Mouse (Mus musculus) hindbrain, embryonic 15.5 days (tissue): ENCODE measurements at regions not wholly inside any gene's neighbourhood (a gene's known extent, or its start where the extent isn't known, plus 50 kb on each side); places are given as distances from the start of the nearest gene placed in this dataset.

Experiments
- ATAC-seq: fragments of 200-750 bp; cut with Nextera tagmentation; 2 replicates; pipeline ENCODE4 v1.8.0; 2017; ENCODE audit warnings: low read depth, moderate number of reproducible peaks, moderate TSS enrichment; ENCODE audit not compliant: low FRiP score
- H3K27ac ChIP-seq: fragments of 300-500 bp; sonication (generic); replicated peaks from 2 replicates; pipeline ENCODE4 v1.5.1; 2015; ENCODE audit warnings: mild to moderate bottlenecking, inconsistent platforms
- H3K27me3 ChIP-seq: fragments of 300-500 bp; sonication (generic); 2 replicates; pipeline ENCODE4 v1.6.1; 2015; ENCODE audit warnings: control low read depth, inconsistent platforms
- H3K36me3 ChIP-seq: fragments of 300-500 bp; sonication (generic); 2 replicates; pipeline ENCODE4 v1.6.1; 2015; ENCODE audit warnings: control low read depth, inconsistent platforms
- H3K4me1 ChIP-seq: fragments of 300-500 bp; sonication (generic); replicated peaks from 2 replicates; pipeline ENCODE4 v1.6.1; 2015; ENCODE audit warnings: control low read depth, inconsistent platforms
- H3K4me2 ChIP-seq: fragments of 300-500 bp; sonication (generic); 2 replicates; pipeline ENCODE4 v1.6.1; 2015; ENCODE audit warnings: moderate library complexity, mild to moderate bottlenecking, inconsistent platforms
- H3K4me3 ChIP-seq: fragments of 300-500 bp; sonication (generic); 2 replicates; pipeline ENCODE4 v1.5.1; 2015; ENCODE audit warnings: mild to moderate bottlenecking, inconsistent platforms
- H3K9ac ChIP-seq: fragments of 300-500 bp; sonication (generic); 2 replicates; pipeline ENCODE4 v1.6.1; 2015; ENCODE audit warnings: inconsistent platforms
- H3K9me3 ChIP-seq: fragments of 300-500 bp; sonication (generic); 2 replicates; pipeline ENCODE4 v1.6.1; 2016; ENCODE audit warnings: control low read depth, inconsistent platforms
- WGBS: fragments of 180-500 bp; shearing (Covaris S2); methylation state at CpG from one replicate; pipeline ENCODE4 v1.1.7; 2015; 5-methylcytosine and 5-hydroxymethylcytosine counted together

DNA sequence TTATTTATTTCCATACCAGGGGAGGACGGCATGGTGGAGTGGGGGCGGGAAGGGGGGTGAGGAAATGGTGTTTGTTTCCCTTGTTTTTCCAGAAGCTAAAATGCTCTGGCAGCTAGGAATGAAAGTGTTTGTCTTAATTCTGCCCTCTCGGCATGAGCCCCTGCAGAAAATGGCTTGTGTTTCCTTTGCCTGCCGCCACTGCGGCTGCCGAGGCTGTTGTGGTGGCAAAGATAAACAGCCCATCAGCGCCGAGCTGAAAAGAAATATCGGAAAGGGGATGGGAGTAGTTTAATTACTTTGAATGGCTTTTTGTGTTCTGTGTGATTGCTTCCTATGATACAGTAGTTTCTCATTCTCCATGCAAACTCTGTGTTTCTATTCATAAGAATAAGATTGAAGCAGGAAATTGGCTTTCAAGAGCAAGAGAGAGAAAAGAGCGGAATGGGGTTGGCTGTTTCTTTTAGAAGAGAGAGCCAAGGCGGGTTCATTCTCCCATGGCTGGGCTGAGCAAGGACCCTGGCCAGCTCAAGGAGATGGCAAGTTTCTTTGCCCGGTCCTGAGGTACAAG, 2512.2 kb upstream of the 5930422O12Rik start:
- Histone ChIP-seq H3K4me3 (peak overlapping the region; percentile 35), H3K27ac (peak overlapping the region; percentile 86), H3K9ac (peak overlapping the region; percentile 48), H3K4me1 (peaks cover 25% of the 10 kb centered on the region), H3K27me3 (no peaks in the 10 kb centered on the region), H3K9me3 (no peaks in the 10 kb centered on the region), H3K4me2 (peak overlapping the region; percentile 70), H3K36me3 (no peaks in the 10 kb centered on the region)
- 4% methylated on average over 12 of the region's 12 CpGs for WGBS
- peak; percentile 80 for ATAC-seq

- Histone ChIP-seq H3K4me1 (peaks cover 18% of the 10 kb centered on the region), H3K9me3 (no peaks in the 10 kb centered on the region), H3K4me2 (no peak overlapping the region), H3K36me3 (no peaks in the 10 kb centered on the region), H3K9ac (no peak overlapping the region), H3K27ac (no peak overlapping the region), H3K27me3 (no peaks in the 10 kb centered on the region), H3K4me3 (no peak overlapping the region)
- no peak for ATAC-seq
- 65% methylated on average over 12 of the region's 12 CpGs for WGBS
These were observed 2507.1 kb upstream of the 5930422O12Rik start for GRCm38 (mm10) chr8:30921451-30921850.

DNA sequence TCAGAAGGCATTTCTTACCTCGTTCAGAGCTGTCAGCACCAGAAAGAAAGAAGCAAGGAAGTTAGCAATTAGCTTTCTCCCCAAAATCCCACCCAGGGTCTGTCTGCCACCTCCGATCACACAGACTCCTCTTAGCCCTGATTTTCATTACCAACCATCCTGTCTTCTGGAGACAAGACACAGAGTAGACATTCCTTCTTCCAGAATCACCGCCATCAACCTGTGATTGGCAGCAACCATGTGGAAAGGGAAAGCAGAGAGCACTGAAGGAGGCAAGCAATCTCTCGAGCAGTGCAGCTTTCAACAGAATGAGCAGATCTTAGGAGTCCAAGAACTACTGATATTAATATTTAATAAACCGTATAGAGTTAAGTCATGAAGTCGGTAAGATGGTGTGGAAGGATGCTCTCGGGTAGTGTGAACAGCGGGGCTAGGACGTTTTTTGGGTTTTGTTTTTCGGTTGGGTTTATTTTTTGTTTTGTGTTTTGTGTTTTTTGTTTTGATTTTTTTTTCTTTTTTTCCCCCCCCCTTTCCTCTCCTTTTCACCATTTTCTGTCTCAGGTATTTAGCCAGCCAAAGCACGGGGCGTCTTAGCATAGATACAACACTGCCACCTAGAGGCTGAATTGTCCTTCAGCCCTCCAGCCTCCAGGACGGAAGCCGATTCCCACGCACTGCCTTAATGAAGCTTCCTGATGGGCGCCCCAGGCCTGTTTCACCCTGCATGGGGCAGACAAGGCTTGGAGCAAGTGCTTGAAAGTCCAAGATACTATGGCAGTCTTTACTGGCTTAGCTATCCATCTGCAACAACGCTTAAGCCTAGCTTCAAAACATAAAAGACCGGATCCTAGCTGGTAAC, 2505.0 kb upstream of the 5930422O12Rik start:
- peaks cover 16% of the 10 kb centered on the region for H3K4me1 ChIP-seq
- ATAC-seq: peak; percentile 90
- no peaks in the 10 kb centered on the region for H3K36me3 ChIP-seq
- no peaks in the 10 kb centered on the region for H3K9me3 ChIP-seq
- peak overlapping the region; percentile 40 for H3K4me2 ChIP-seq
- 30% methylated on average over 18 of the region's 18 CpGs for WGBS
- no peaks in the 10 kb centered on the region for H3K27me3 ChIP-seq
- H3K27ac ChIP-seq: peak overlapping the region; percentile 75
- no peak overlapping the region for H3K9ac ChIP-seq
- no peak overlapping the region for H3K4me3 ChIP-seq

DNA sequence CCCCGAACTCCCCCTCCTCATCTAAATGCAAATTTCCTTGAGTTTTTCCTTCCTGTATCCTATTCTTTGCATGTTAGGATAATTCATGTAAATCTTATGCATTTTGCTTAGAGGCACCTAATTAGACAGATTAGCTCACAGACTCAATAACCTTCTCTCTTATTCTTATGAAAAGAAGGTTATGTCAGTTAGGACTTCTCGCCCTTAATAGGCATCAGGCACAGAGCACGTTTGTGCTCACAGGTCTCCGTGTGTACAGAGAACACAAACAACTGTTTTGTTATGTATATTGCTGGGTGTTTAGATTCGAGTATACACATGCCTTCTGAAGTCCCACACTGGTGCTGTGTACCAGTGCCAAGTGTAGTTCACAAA, 2504.4 kb upstream of the 5930422O12Rik start:
- H3K4me3 ChIP-seq: no peak overlapping the region
- WGBS: 14% methylated on average over 5 of the region's 5 CpGs
- no peaks in the 10 kb centered on the region for H3K27me3 ChIP-seq
- no peaks in the 10 kb centered on the region for H3K36me3 ChIP-seq
- peak overlapping the region; percentile 40 for H3K4me2 ChIP-seq
- H3K9ac ChIP-seq: no peak overlapping the region
- H3K9me3 ChIP-seq: no peaks in the 10 kb centered on the region
- H3K27ac ChIP-seq: peak overlapping the region; percentile 75
- ATAC-seq: peak; percentile 72
- H3K4me1 ChIP-seq: peaks cover 16% of the 10 kb centered on the region

- Histone ChIP-seq H3K4me2 (no peak overlapping the region), H3K9ac (no peak overlapping the region), H3K9me3 (no peaks in the 10 kb centered on the region), H3K4me3 (no peak overlapping the region), H3K27ac (peak overlapping the region; percentile 75), H3K27me3 (no peaks in the 10 kb centered on the region), H3K36me3 (no peaks in the 10 kb centered on the region), H3K4me1 (peaks cover 16% of the 10 kb centered on the region)
- ATAC-seq: no peak
- WGBS: 50% methylated on average over 6 of the region's 6 CpGs
These were observed 2503.9 kb upstream of the 5930422O12Rik start for GRCm38 (mm10) chr8:30924656-30925055.

GRCm38 (mm10) chr8:30937449-30938075, 2490.9 kb upstream of the 5930422O12Rik start:
- H3K4me1 ChIP-seq: no peaks in the 10 kb centered on the region
- 78% methylated on average over 4 of the region's 4 CpGs for WGBS
- H3K36me3 ChIP-seq: no peaks in the 10 kb centered on the region
- no peak overlapping the region for H3K27ac ChIP-seq
- no peak for ATAC-seq
- no peaks in the 10 kb centered on the region for H3K27me3 ChIP-seq
- no peak overlapping the region for H3K9ac ChIP-seq
- H3K9me3 ChIP-seq: no peaks in the 10 kb centered on the region
- H3K4me3 ChIP-seq: no peak overlapping the region
- H3K4me2 ChIP-seq: no peak overlapping the region

DNA sequence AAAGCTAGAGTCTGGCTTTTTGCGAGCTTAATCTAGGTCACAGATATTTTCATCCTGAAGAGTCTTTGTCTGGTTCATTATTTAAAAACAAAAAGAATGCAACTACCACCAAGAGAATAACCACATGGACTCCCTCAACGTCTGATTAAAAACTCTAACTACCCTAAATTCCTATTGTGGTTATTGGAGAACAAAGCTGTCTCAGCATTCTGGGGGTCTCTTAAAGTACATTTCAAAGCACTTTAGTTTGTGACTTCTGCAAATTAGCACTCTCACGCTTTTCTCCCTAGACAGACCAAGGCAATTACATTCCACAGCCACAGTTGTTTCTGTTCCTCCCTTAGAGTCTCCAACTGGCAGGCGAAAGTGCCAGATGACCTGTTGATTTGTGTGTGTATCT, 2487.6 kb upstream of the 5930422O12Rik start:
- 44% methylated on average over 4 of the region's 4 CpGs for WGBS
- Histone ChIP-seq H3K36me3 (no peaks in the 10 kb centered on the region), H3K4me2 (no peak overlapping the region), H3K9me3 (no peaks in the 10 kb centered on the region), H3K4me1 (no peaks in the 10 kb centered on the region), H3K27me3 (no peaks in the 10 kb centered on the region), H3K4me3 (no peak overlapping the region), H3K27ac (no peak overlapping the region), H3K9ac (no peak overlapping the region)
- no peak for ATAC-seq

DNA sequence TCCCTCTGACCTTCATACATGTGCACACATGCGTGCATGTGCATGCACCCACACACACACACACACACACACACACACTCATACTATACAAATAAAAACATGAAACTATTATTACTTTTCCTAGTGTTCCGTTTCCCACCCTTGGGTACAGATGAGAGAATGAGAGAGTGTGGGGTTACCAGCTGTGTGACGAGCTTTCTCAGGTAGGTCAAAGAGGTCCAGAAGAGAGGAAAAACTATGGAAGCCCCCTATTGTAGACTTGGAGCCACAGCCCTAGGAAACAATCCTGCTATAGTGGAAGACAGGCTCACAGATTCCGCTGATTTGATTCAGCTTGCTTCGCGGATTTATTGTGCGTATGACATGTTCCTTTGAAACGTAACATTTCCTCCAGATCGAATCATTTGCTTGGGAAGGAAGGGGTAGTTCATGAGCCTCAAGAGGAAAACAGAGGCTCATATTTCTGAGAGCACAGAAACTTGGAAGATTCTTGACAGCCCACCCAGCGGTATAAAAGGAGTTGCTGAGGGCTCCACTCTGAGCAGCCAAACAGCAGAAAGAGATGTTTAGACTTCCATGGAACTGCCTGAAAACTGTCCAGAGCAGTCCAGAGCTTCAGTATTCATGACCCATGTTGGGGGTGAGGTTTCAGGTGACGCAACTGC, 2486.9 kb upstream of the 5930422O12Rik start:
- WGBS: 89% methylated on average over 11 of the region's 11 CpGs

GRCm38 (mm10) chr8:30946154-30947065, 2482.1 kb upstream of the 5930422O12Rik start:
- Histone ChIP-seq H3K4me1 (no peaks in the 10 kb centered on the region; the same call in 1 of the 2 replicates), H3K9ac (no peak overlapping the region), H3K4me3 (no peak overlapping the region), H3K36me3 (no peaks in the 10 kb centered on the region), H3K4me2 (no peak overlapping the region), H3K27ac (no peak overlapping the region), H3K9me3 (no peaks in the 10 kb centered on the region), H3K27me3 (no peaks in the 10 kb centered on the region)
- 59% methylated on average over 10 of the region's 10 CpGs for WGBS
- ATAC-seq: peak; percentile 69; the same call in 1 of the 2 replicates

More for the DNA sequence above, 2486.9 kb upstream of the 5930422O12Rik start:
- Histone ChIP-seq H3K27me3 (no peaks in the 10 kb centered on the region), H3K4me1 (no peaks in the 10 kb centered on the region; the same call in 1 of the 2 replicates), H3K36me3 (no peaks in the 10 kb centered on the region), H3K4me2 (no peak overlapping the region), H3K27ac (no peak overlapping the region), H3K4me3 (no peak overlapping the region), H3K9me3 (no peaks in the 10 kb centered on the region), H3K9ac (no peak overlapping the region)
- ATAC-seq: no peak

GRCm38 (mm10) chr8:30952818-30953217, 2475.7 kb upstream of the 5930422O12Rik start:
- ATAC-seq: no peak
- H3K4me1 ChIP-seq: no peaks in the 10 kb centered on the region
- H3K9ac ChIP-seq: no peak overlapping the region
- H3K27ac ChIP-seq: no peak overlapping the region
- H3K4me2 ChIP-seq: no peak overlapping the region
- no peak overlapping the region for H3K4me3 ChIP-seq
- H3K36me3 ChIP-seq: no peaks in the 10 kb centered on the region
- H3K27me3 ChIP-seq: no peaks in the 10 kb centered on the region
- no peaks in the 10 kb centered on the region for H3K9me3 ChIP-seq
